Mouse (Mus musculus) heart, embryonic 16.5 days (tissue): Measurements from ENCODE around the gene Mff. TPM values are rescaled to one million over a fixed set of nuclear protein-coding genes. Genes with fewer than 3 reads are reported as not detected.

Experiments used
- ATAC-seq: fragments of 200-750 bp; cut with Nextera tagmentation; replicated peaks from 2 replicates; pipeline ENCODE4 v1.8.0; 2017; ENCODE audit warnings: moderate number of reproducible peaks; ENCODE audit not compliant: insufficient read depth, low FRiP score; ENCODE audit errors: extremely low read depth
- H3K27ac ChIP-seq: fragments of 300-500 bp; sonication (generic); 2 replicates; pipeline ENCODE4 v1.5.1; 2014; ENCODE audit warnings: mild to moderate bottlenecking, low read length, control low read depth, moderate library complexity
- H3K27me3 ChIP-seq: fragments of 300-500 bp; sonication (generic); 2 replicates; pipeline ENCODE4 v1.6.1; 2014; ENCODE audit warnings: low read length, mixed read lengths; ENCODE audit not compliant: control insufficient read depth, insufficient read depth
- H3K36me3 ChIP-seq: fragments of 300-500 bp; sonication (generic); 2 replicates; pipeline ENCODE4 v1.6.1; 2014; ENCODE audit not compliant: control insufficient read depth, insufficient read depth
- H3K4me1 ChIP-seq: fragments of 300-500 bp; sonication (generic); 2 replicates; pipeline ENCODE4 v1.6.1; 2014; ENCODE audit warnings: low read length, mixed read lengths; ENCODE audit not compliant: control insufficient read depth, insufficient read depth
- H3K4me2 ChIP-seq: fragments of 300-500 bp; sonication (generic); 2 replicates; pipeline ENCODE4 v1.6.1; 2014; ENCODE audit warnings: low read depth, mild to moderate bottlenecking, control low read depth, low read length
- H3K4me3 ChIP-seq: fragments of 300-500 bp; sonication (generic); 2 replicates; pipeline ENCODE4 v1.5.1; 2014; ENCODE audit warnings: mild to moderate bottlenecking, control low read depth, low read length
- H3K9ac ChIP-seq: fragments of 300-500 bp; sonication (generic); 2 replicates; pipeline ENCODE4 v1.6.1; 2014; ENCODE audit warnings: low read length, control low read depth
- H3K9me3 ChIP-seq: fragments of 300-500 bp; sonication (generic); replicated peaks from 2 replicates; pipeline ENCODE4 v1.6.1; 2016; ENCODE audit warnings: low read length; ENCODE audit not compliant: control insufficient read depth
- WGBS: fragments of 180-500 bp; shearing (Covaris S2); extraction: QIAGEN DNeasy Blood & Tissue Kit; methylation state at CpG from one replicate; pipeline ENCODE4 v1.1.7; 2014; 5-methylcytosine and 5-hydroxymethylcytosine counted together
- polyA plus RNA-seq: library from polyadenylated mRNA; unstranded; fragments of >200 nt; fragmentation: Nextera tagmentation; extraction: Ambion mirVana; gene quantifications from 2 replicates; pipeline ENCODE4 v1.2.1, GENCODE M21; 2015

The Mff gene
- polyA plus RNA-seq, 1 experiment from 2014 or later, result 262 TPM

- Histone ChIP-seq H3K36me3 (peaks cover 7% of the 10 kb centered on the region), H3K4me1 (peaks cover 3% of the 10 kb centered on the region; the same call in 1 of the 2 replicates), H3K27me3 (no peaks in the 10 kb centered on the region), H3K27ac (no peak overlapping the region), H3K9ac (no peak overlapping the region), H3K9me3 (no peaks in the 10 kb centered on the region), H3K4me2 (no peak overlapping the region), H3K4me3 (no peak overlapping the region)
- no peak for ATAC-seq
- WGBS, result 18% methylated on average over 1 of the region's 1 CpGs
Observed at GRCm38 (mm10) chr1:82766227-82766626, 41.5 kb downstream of the Mff start.

DNA sequence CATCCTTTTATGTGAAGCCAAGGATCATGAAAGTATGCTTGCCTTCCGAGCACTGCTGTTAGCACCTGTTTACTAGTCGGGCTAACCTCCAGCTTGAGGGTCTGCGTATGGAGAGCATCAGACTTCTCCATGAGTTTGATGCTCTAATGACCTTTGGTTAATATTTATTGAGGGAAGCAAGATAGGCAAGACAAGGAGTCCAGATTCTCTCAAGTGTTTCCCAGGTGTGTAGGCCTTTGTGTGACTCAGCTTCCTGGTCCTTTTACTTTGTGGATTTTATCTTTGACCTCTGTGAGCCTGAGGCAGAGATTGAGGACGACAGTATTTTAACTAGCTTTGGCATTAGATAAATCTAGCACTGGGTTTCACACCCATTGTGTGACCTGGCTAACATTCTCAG, 42.0 kb downstream of the Mff start:
- ATAC-seq, result no peak
- no peak overlapping the region for H3K4me2 ChIP-seq
- H3K9me3 ChIP-seq, result no peaks in the 10 kb centered on the region
- H3K36me3 ChIP-seq, result peaks cover 7% of the 10 kb centered on the region
- no peak overlapping the region for H3K9ac ChIP-seq
- H3K4me1 ChIP-seq, result peaks cover 3% of the 10 kb centered on the region; the same call in 1 of the 2 replicates
- 40% methylated on average over 4 of the region's 4 CpGs for WGBS
- no peak overlapping the region for H3K4me3 ChIP-seq
- H3K27me3 ChIP-seq, result no peaks in the 10 kb centered on the region
- no peak overlapping the region for H3K27ac ChIP-seq

GRCm38 (mm10) chr1:82768269-82768668, 43.6 kb downstream of the Mff start, which contains the start of gene Tm4sf20:
Tm4sf20 (minus strand) TSS chr1:82768461.
- H3K27me3 ChIP-seq, result no peaks in the 10 kb centered on the region
- peaks cover 3% of the 10 kb centered on the region; the same call in 1 of the 2 replicates for H3K4me1 ChIP-seq
- H3K27ac ChIP-seq, result no peak within 1 kb of the TSS
- no peaks in the 10 kb centered on the region for H3K9me3 ChIP-seq
- 57% methylated on average over 5 of the region's 5 CpGs for WGBS
- no peak within 1 kb of the TSS for H3K4me2 ChIP-seq
- no peaks in the 10 kb centered on the region for H3K36me3 ChIP-seq
- no peak for ATAC-seq
- H3K4me3 ChIP-seq, result no peak within 1 kb of the TSS
- H3K9ac ChIP-seq, result no peak within 1 kb of the TSS

- Histone ChIP-seq H3K27ac (no peak within 1 kb of the TSS), H3K9me3 (no peaks in the 10 kb centered on the region), H3K9ac (no peak within 1 kb of the TSS), H3K27me3 (no peaks in the 10 kb centered on the region), H3K4me2 (no peak within 1 kb of the TSS), H3K4me3 (no peak within 1 kb of the TSS), H3K4me1 (0 out of 2 replicates have a peak, but pooled peaks cover 3% of the 10 kb centered on the region), H3K36me3 (no peaks in the 10 kb centered on the region)
- no peak for ATAC-seq
- 79% methylated on average over 15 of the region's 15 CpGs for WGBS
Observed at GRCm38 (mm10) chr1:82771022-82771586, 46.4 kb downstream of the Mff start, which contains the start of gene Gm47791. Gm47791 (minus strand) TSS chr1:82771243.

DNA sequence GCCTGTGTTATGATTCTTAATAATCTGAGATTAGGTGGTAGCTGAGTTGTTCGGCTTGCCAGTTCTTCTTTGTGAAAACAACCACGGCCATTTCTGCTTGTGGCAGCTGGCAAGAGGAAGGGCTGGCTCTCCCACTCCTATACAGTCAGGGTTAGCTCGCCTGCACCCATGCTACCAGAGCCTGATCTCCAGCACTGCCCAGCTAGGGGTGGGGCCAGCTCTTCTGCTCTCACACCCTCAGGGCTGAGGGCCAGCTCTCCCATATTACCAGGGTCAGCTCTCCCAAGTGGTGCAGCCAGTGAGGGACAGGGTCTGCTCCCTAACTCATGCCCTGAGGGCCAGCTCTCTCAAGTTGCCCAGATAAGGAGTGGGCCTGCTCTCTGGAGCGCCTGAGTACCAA, 47.7 kb downstream of the Mff start:
- Histone ChIP-seq H3K4me3 (no peak overlapping the region), H3K36me3 (no peaks in the 10 kb centered on the region), H3K27ac (no peak overlapping the region), H3K4me1 (no peaks in the 10 kb centered on the region), H3K27me3 (no peaks in the 10 kb centered on the region), H3K4me2 (no peak overlapping the region), H3K9ac (no peak overlapping the region), H3K9me3 (no peaks in the 10 kb centered on the region)
- ATAC-seq, result no peak
- WGBS, result 77% methylated on average over 4 of the region's 4 CpGs

GRCm38 (mm10) chr1:82773208-82773607, 48.5 kb downstream of the Mff start:
- H3K27ac ChIP-seq, result no peak overlapping the region
- H3K4me3 ChIP-seq, result no peak overlapping the region
- H3K36me3 ChIP-seq, result no peaks in the 10 kb centered on the region
- H3K27me3 ChIP-seq, result no peaks in the 10 kb centered on the region
- no peak overlapping the region for H3K4me2 ChIP-seq
- ATAC-seq, result no peak
- no peak overlapping the region for H3K9ac ChIP-seq
- WGBS, result 58% methylated on average over 5 of the region's 5 CpGs
- H3K4me1 ChIP-seq, result no peaks in the 10 kb centered on the region
- no peaks in the 10 kb centered on the region for H3K9me3 ChIP-seq

GRCm38 (mm10) chr1:82775293-82775692, 50.6 kb downstream of the Mff start:
- Histone ChIP-seq H3K9me3 (no peaks in the 10 kb centered on the region), H3K4me2 (no peak overlapping the region), H3K4me1 (no peaks in the 10 kb centered on the region), H3K27ac (no peak overlapping the region), H3K36me3 (no peaks in the 10 kb centered on the region), H3K27me3 (no peaks in the 10 kb centered on the region), H3K9ac (no peak overlapping the region), H3K4me3 (no peak overlapping the region)
- no peak for ATAC-seq
- 88% methylated on average over 4 of the region's 4 CpGs for WGBS

DNA sequence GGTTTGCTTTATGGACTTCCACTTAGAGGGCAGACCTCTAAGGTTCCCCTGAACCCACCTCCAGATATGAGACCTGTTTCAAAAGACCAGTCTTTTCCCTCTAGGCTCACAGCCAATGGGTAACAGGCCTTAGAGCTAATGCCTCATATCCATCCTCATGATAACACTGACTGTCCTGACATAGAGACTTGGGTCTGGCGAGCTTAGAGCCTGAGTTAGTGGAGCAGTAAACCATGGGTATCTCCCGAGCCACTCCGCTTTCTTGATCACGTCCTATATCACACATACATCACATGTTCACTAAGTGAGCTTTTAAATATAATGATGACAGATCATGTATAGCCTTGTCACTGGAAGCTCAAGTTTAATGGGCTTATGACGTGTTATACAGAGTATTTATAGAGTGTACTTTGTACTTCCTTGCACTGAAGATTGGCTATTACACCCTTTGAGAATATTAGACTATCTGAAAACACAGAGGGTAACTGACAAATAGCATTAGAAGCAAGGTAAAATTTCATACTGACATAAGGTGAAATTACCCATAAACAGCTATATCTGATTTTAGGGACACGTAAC, 54.8 kb downstream of the Mff start:
- H3K27me3 ChIP-seq, result no peaks in the 10 kb centered on the region
- no peaks in the 10 kb centered on the region for H3K4me1 ChIP-seq
- no peak overlapping the region for H3K9ac ChIP-seq
- H3K36me3 ChIP-seq, result no peaks in the 10 kb centered on the region
- 73% methylated on average over 6 of the region's 6 CpGs for WGBS
- no peak overlapping the region for H3K4me3 ChIP-seq
- H3K4me2 ChIP-seq, result no peak overlapping the region
- no peak overlapping the region for H3K27ac ChIP-seq
- ATAC-seq, result no peak
- no peaks in the 10 kb centered on the region for H3K9me3 ChIP-seq

DNA sequence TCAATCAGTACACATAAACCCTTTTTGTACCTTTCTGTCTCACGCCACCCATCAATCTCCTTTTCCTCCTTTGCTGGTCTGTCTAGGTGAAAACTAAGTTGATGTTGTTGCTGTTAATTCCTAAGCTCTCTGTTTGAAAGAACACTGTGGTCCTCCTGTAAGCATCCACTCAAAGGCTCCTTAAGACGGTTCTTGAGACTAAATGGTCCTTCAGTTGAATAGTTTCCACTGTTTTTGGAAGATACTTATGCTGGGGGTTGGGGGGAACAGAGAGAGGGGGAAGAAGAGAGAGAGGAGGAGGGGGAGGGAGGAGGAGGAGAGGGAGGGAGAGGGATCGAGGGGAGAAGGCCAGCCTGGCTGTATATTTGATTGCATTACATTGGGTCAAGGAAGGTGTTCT, 58.9 kb downstream of the Mff start:
- ATAC-seq, result no peak
- WGBS, result 61% methylated on average over 3 of the region's 3 CpGs
- H3K4me1 ChIP-seq, result peaks cover 6% of the 10 kb centered on the region

More for the DNA sequence above, 58.9 kb downstream of the Mff start:
- Histone ChIP-seq H3K4me2 (no peak overlapping the region), H3K9ac (no peak overlapping the region), H3K4me3 (no peak overlapping the region), H3K27ac (no peak overlapping the region), H3K9me3 (no peaks in the 10 kb centered on the region), H3K36me3 (no peaks in the 10 kb centered on the region), H3K27me3 (no peaks in the 10 kb centered on the region)
